In the genomic region with DNA sequence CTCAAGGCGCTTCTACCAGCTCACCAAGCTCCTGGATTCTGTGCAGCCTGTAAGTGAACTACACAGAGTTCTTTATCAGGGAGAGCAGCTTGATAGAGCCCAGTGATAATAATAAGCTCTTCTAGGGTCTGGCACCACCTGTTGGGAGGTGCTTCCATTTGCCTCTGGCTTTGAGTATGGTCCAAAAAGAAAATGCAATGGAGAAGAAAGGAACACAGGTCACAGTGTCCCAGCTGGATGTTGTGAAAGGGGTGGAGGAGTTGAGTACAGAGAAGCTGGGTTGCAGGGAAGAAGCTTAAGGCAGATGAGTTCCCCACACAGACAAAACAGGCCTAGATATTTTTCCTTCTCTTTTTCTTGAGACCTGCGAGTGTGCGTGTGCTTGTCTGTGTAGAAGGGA, we compare ENCODE assay signal across 22 mouse cellular contexts.
A peak's percentile ranks its signal among the peaks of the same experiment; 100 is the strongest.
DNase-seq lines count a peak whose midpoint lies in the region; ATAC-seq lines count a peak whose summit lies in the region.
"Had no signal": no experiment of that assay in that cellular context is flagged by ENCODE, and none has a peak within 500 bp of the region (broad histone marks: within the 10 kb centered on the region; RNA-seq: fewer than 3 reads in every experiment).

No protein-coding gene starts in this region.

- H3K4me3 ChIP-seq in limb, embryonic 10.5 days = no peak overlapping the region

- no peaks in the 10 kb centered on the region for H3K4me1 ChIP-seq in limb, embryonic 10.5 days

- no peak overlapping the region for H3K27ac ChIP-seq in limb, embryonic 10.5 days

- peaks cover 86% of the 10 kb centered on the region for H3K27me3 ChIP-seq in limb, embryonic 10.5 days (ENCODE audit: low read depth, poor library complexity, severe bottlenecking)
- H3K27me3 ChIP-seq: CH12.LX had no signal

- no peaks in the 10 kb centered on the region for H3K9me3 ChIP-seq in limb, embryonic 10.5 days (replicated peaks)
- H3K9me3 ChIP-seq: G1E had no signal

- no peaks in the 10 kb centered on the region for H3K36me3 ChIP-seq in limb, embryonic 10.5 days
- H3K36me3 ChIP-seq: G1E had no signal

- peak; percentile 2 for DNase-seq in CD4-positive, CD25-positive, alpha-beta regulatory T cell, adult 2 months (ENCODE audit: low read depth, low spot score)
- peak; percentile 71 for DNase-seq in fat pad, adult 2 months (ENCODE audit: extremely low read depth, low read depth, low spot score)
- peak; percentile 56 for DNase-seq in gonadal fat pad, adult 2 months (ENCODE audit: low read depth)
- no peak for DNase-seq in cerebellum, adult 11 months
- no peak for DNase-seq in limb, embryonic 10.5 days (ENCODE audit: low spot score)
- DNase-seq: adrenal gland, adult 2 months; adrenal gland, adult 8-10 months; adrenal gland, postnatal 10 days; adrenal gland, postnatal 14 days; adrenal gland, postnatal 25 days; adrenal gland, postnatal 36 days; B cell, adult 2 months; cerebellum, adult 11-12 months; cerebellum, adult 18-20 months; cerebellum, adult 2 months; cerebellum, adult 8-10 months; cerebellum, adult 9-10 months had no signal

- 97% methylated on average over 3 of the region's 3 CpGs for WGBS in limb, embryonic 10.5 days

- no peak for ATAC-seq in CD4-positive, CD25-positive, alpha-beta regulatory T cell, adult 4 months
- ATAC-seq: activated CD4-positive, CD25-positive, alpha-beta regulatory T cell, adult 4 months; Patski had no signal

Comparison
In these comparisons a context has a peak if more than half of its experiments do, and no peak if none do; other contexts are left out.
1. DNase-seq: peak in CD4-positive, CD25-positive, alpha-beta regulatory T cell, adult 2 months (single experiment), fat pad, adult 2 months (single experiment) and gonadal fat pad, adult 2 months (single experiment); none in cerebellum, adult 11 months (single experiment) and limb, embryonic 10.5 days (single experiment).